Mouse (Mus musculus): ENCODE results near the gene Aqp11. TPM values are rescaled to one million over a fixed set of nuclear protein-coding genes. Genes with fewer than 3 reads are reported as not detected.

Aqp11 gene
- polyA plus RNA-seq, 1 experiment from 2014 or later: 6.6 TPM

DNA sequence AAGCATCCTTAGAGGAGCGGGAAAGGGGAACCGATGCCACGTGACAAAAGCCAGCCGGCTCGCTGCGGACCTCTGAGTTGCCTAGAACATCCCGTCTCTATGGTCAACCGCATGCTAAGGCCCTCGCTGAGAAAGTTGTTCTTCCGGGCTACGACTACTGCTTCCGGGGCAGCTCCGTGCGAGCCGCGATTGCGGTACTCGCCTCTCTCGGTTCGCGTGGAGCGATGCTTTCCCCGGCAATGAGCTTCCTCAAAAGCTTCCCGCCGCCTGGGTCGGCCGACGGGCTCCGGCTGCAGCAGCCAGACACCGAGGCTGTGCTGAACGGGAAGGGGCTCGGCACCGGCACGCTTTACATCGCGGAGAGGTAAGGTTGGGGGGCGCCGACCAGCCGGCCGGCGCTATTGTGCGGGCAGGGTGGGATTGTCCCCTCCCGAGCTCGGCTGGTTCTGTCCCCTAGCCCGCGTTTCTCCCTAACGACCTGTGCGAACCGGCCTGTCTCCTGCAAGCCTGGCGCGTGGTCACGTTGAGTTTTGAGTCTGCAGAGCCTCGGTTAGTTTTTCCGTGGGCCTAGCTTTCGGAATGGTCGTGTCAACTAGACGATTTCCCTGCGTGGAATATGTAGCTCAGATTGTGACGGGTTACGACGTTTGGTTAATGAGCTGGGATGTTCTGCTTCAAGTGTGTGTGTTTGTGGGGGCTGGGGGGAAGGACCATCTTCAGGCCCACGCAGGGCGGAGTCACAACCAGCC lies 41.4 kb downstream of the Aqp11 start, which contains the start of gene Clns1a:
Gene Clns1a (plus strand): TSS at position 129 of the 749 bp plus-strand sequence.
- H3K4me1 ChIP-seq: peaks cover 15% of the 10 kb centered on the region; the same call in 1 of the 2 replicates
- peak within 1 kb of the TSS; percentile 87 for H3K4me2 ChIP-seq (replicated peaks)
- peak; percentile 97 for ATAC-seq (ENCODE audit: insufficient number of reproducible peaks, insufficient read depth, low FRiP score, low TSS enrichment)
- H3K9me3 ChIP-seq: no peaks in the 10 kb centered on the region
- peaks cover 16% of the 10 kb centered on the region for H3K36me3 ChIP-seq
- H3K9ac ChIP-seq: peak within 1 kb of the TSS; percentile 92
- H3K4me3 ChIP-seq: peak within 1 kb of the TSS; percentile 97
- peak within 1 kb of the TSS; percentile 81; the same call in 1 of the 2 replicates for H3K27ac ChIP-seq
- WGBS: under 1% methylated on average over 63 of the region's 63 CpGs
- no peaks in the 10 kb centered on the region for H3K27me3 ChIP-seq

- Histone ChIP-seq H3K4me1 (peaks cover 15% of the 10 kb centered on the region; the same call in 1 of the 2 replicates), H3K27ac (peak overlapping the region; percentile 68; the same call in 1 of the 2 replicates), H3K36me3 (peaks cover 16% of the 10 kb centered on the region), H3K4me3 (peak overlapping the region; percentile 97), H3K9me3 (no peaks in the 10 kb centered on the region), H3K9ac (peak overlapping the region; percentile 92), H3K4me2 (replicated peaks) (peak overlapping the region; percentile 87), H3K27me3 (no peaks in the 10 kb centered on the region)
- peak; percentile 85 for ATAC-seq (ENCODE audit: insufficient number of reproducible peaks, insufficient read depth, low FRiP score, low TSS enrichment)
- WGBS: 41% methylated on average over 19 of the region's 19 CpGs
Observed at GRCm38 (mm10) chr7:97696133-97696505, 42.0 kb downstream of the Aqp11 start.

- Histone ChIP-seq H3K36me3 (peaks cover 16% of the 10 kb centered on the region), H3K9ac (no peak overlapping the region), H3K9me3 (no peaks in the 10 kb centered on the region), H3K4me1 (peaks cover 15% of the 10 kb centered on the region; the same call in 1 of the 2 replicates), H3K27me3 (no peaks in the 10 kb centered on the region), H3K4me2 (replicated peaks) (no peak overlapping the region), H3K27ac (no peak overlapping the region), H3K4me3 (no peak overlapping the region)
- 100% methylated on average over 1 of the region's 1 CpGs for WGBS
- no peak for ATAC-seq (ENCODE audit: insufficient number of reproducible peaks, insufficient read depth, low FRiP score, low TSS enrichment)
Observed at GRCm38 (mm10) chr7:97695441-97695840, 42.6 kb downstream of the Aqp11 start.

- H3K4me1 ChIP-seq: no peaks in the 10 kb centered on the region
- no peak overlapping the region for H3K4me3 ChIP-seq
- no peak overlapping the region for H3K4me2 ChIP-seq (replicated peaks)
- H3K27ac ChIP-seq: no peak overlapping the region
- 88% methylated on average over 2 of the region's 2 CpGs for WGBS
- ATAC-seq (ENCODE audit: insufficient number of reproducible peaks, insufficient read depth, low FRiP score, low TSS enrichment): no peak
- no peaks in the 10 kb centered on the region for H3K27me3 ChIP-seq
- H3K9me3 ChIP-seq: no peaks in the 10 kb centered on the region
- H3K36me3 ChIP-seq: peaks cover 28% of the 10 kb centered on the region
- no peak overlapping the region for H3K9ac ChIP-seq
Observed at GRCm38 (mm10) chr7:97687831-97688230, 50.3 kb downstream of the Aqp11 start.

GRCm38 (mm10) chr7:97679239-97679638 lies 58.9 kb downstream of the Aqp11 start:
- Histone ChIP-seq H3K27me3 (no peaks in the 10 kb centered on the region), H3K9me3 (no peaks in the 10 kb centered on the region), H3K4me3 (no peak overlapping the region), H3K9ac (no peak overlapping the region), H3K36me3 (peaks cover 53% of the 10 kb centered on the region), H3K4me2 (replicated peaks) (no peak overlapping the region), H3K27ac (no peak overlapping the region), H3K4me1 (no peaks in the 10 kb centered on the region)
- no peak for ATAC-seq (ENCODE audit: insufficient number of reproducible peaks, insufficient read depth, low FRiP score, low TSS enrichment)
- WGBS: 29% methylated on average over 1 of the region's 1 CpGs

Other genes starting within 250 kb of the Aqp11 start
- gene Aamdc, start 158.8 kb downstream of the Aqp11 start, polyA plus RNA-seq (2016; fragmentation: Nextera tagmentation; extraction: Ambion mirVana): 54.7 and 59.5 TPM in 2 replicates
- gene Rsf1, start 158.4 kb downstream of the Aqp11 start, polyA plus RNA-seq (2016; fragmentation: Nextera tagmentation; extraction: Ambion mirVana): 33.4 and 34.2 TPM in 2 replicates
- gene Clns1a, start 41.7 kb downstream of the Aqp11 start, polyA plus RNA-seq (2016; fragmentation: Nextera tagmentation; extraction: Ambion mirVana): 222 and 225 TPM in 2 replicates
- 36.9 and 38.1 TPM in 2 replicates for gene Pak1, start 50.3 kb upstream of the Aqp11 start, polyA plus RNA-seq (2016; fragmentation: Nextera tagmentation; extraction: Ambion mirVana)
- gene Gdpd4, start 181.7 kb upstream of the Aqp11 start, polyA plus RNA-seq (2016; fragmentation: Nextera tagmentation; extraction: Ambion mirVana): not detected in 2 replicates